Mouse (Mus musculus) adrenal gland, postnatal 14 days (tissue): ENCODE measurements around the gene Gm49392. TPM values are rescaled to one million over a fixed set of nuclear protein-coding genes. Genes with fewer than 3 reads are reported as not detected.
A peak's percentile ranks its signal among the peaks of the same experiment; 100 is the strongest.
"Not testable (repeated sequence)": the region's sequence is repeated elsewhere in the genome, so short reads cannot be mapped to it uniquely, and the experiment has no call there.

ENCODE experiments used
- DNase-seq: peaks from one replicate; pipeline ENCODE4 v3.0.0; 2021; ENCODE audit warnings: mixed read lengths
- long read RNA-seq, 2 experiments: library from polyadenylated mRNA; stranded (forward); transcript quantifications; one replicate each; pipeline ENCODE4 v2.0.0; 2021
- total RNA-seq: library from RNA; stranded (reverse); gene quantifications from 2 replicates; pipeline ENCODE4 v1.2.3, GENCODE M21; 2021

Gene Gm49392
- 2.3 and 2.5 TPM in 2 replicates for total RNA-seq
- long read RNA-seq, experiment 1, partial matches to known transcripts = 2 of 2 reads
- long read RNA-seq, experiment 1, other reads (novel, unspliced or antisense) = 0 of 2 reads
- long read RNA-seq, experiment 2, partial matches to known transcripts = 1 of 1 reads
- long read RNA-seq, experiment 2, other reads (novel, unspliced or antisense) = 0 of 1 reads

DNA sequence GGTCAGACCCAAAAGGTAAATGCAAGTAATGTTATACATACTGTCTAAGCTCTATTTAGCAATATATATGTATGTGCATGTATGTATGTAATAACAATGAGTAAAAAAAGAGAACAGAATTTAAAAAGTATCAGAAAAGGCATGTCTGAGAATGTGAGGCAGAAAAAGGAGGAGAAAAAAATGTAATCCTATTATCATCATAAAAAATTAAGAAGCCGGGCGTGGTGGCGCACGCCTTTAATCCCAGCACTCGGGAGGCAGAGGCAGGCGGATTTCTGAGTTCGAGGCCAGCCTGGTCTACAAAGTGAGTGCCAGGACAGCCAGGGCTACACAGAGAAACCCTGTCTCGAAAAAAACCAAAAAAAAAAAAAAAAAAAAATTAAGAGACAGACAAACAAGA, at the start of gene Gm49392:
Gene Gm49392 (minus strand): TSS at position 101 of the 400 bp plus-strand sequence.
- DNase-seq = not testable (repeated sequence)

DNA sequence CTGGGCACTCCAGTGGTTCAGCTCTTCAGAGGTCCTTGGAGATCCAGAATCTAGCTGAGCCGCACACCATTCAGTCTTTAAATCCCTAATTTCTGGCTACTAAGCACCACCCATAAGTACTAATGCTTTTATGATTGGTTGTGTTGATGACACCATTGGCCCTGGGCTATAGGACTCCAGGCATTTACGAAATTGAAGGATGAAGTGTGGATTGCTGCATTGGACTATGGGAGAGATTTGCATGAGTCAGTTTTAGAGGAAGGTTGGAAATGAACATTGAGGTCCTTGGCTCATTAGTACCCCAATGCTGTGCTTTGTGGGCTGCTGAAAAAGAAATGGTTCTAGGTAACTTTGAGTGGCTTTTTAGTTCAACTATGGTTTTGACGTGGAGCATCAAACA, 45.2 kb upstream of the Gm49392 start, which contains the start of gene Tpbpa:
Gene Tpbpa (minus strand): TSS at position 101 of the 400 bp plus-strand sequence.
- not testable (repeated sequence) for DNase-seq

DNA sequence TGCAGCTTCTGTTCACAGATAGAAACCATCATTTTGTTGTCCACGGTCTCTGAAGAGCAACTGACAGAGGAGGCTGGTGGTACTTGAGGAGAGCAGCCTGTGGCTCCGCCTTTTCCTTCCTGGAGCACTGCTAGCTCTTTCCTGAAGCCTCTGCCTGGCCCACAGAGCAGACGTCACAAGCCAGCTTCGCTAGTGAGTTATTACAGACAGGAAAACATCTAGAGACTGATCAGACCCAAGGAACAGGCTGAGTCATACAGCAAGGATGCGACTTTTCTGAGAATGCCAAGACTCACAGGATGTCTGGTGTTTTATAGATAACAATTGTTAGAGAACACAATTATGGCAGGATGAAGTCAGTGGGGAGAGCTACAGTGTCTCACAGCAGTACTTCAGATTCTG, 39.8 kb upstream of the Gm49392 start, which contains the start of the genes Gm49391 and Ctla2a:
Gene Gm49391 (minus strand): TSS at position 72 of the 402 bp plus-strand sequence.
Gene Ctla2a (minus strand): TSS at position 126 of the 402 bp plus-strand sequence.
- peak; percentile 42 for DNase-seq

DNA sequence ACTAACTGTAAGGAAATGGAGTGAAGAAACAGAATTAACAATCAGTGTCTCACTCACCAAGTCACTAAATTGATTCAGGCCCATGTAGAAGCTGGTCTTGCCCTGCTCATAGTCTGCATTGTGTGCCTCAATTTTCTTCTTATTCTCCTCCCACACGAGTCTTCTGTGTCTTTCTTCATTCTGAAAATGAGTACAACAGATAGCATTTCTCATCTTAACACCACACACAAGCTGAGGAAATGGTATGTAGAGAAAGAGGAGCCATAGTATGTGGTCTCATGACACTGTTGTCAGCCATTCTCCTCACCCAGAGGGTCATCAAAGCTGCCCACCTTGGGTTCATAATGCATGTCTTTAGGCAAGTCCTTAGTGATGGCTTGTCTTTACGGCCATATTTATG, 38.8 kb upstream of the Gm49392 start, which contains the start of gene Gm49393:
Gene Gm49393 (minus strand): TSS at position 101 of the 400 bp plus-strand sequence.
- not testable (repeated sequence) for DNase-seq

DNA sequence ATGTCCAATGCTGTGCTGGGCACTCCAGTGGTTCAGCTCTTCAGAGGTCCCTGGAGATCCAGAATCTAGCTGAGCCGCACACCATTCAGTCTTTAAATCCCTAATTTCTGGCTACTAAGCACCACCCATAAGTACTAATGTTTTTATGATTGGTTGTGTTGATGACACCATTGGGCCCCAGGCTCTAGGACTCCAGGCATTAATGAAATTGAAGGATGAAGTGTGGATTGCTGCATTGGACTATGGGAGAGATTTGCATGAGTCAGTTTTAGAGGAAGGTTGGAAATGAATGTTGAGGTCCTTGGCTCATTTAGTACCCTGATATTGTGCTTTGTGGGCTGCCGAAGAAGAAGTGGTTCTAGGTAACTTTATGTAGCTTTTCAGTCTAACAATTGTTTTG, 8.1 kb upstream of the Gm49392 start, which contains the start of gene Tpbpb:
Gene Tpbpb (minus strand): TSS at position 101 of the 400 bp plus-strand sequence.
- DNase-seq = not testable (repeated sequence)

DNA sequence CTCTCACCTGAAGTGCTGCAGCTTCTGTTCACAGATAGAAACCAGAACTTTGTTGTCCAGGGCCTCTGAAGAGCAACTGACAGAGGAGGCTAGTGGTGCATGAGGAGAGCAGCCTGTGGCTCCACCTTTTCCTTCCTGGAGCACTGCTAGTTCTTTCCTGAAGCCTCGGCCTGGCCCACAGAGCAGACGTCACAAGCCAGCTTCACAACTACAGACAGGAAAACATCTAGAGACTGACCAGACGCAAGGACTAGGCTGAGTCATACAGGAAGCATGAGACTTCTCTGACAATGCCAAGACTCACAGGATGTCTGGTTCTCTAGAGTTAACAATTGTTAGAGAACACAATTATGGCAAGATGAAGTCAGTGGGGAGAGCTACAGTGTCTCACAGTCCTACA, 634 bp upstream of the Gm49392 start, which contains the start of gene Ctla2b:
Gene Ctla2b (minus strand): TSS at position 120 of the 400 bp plus-strand sequence.
- DNase-seq = peak; percentile 49

DNA sequence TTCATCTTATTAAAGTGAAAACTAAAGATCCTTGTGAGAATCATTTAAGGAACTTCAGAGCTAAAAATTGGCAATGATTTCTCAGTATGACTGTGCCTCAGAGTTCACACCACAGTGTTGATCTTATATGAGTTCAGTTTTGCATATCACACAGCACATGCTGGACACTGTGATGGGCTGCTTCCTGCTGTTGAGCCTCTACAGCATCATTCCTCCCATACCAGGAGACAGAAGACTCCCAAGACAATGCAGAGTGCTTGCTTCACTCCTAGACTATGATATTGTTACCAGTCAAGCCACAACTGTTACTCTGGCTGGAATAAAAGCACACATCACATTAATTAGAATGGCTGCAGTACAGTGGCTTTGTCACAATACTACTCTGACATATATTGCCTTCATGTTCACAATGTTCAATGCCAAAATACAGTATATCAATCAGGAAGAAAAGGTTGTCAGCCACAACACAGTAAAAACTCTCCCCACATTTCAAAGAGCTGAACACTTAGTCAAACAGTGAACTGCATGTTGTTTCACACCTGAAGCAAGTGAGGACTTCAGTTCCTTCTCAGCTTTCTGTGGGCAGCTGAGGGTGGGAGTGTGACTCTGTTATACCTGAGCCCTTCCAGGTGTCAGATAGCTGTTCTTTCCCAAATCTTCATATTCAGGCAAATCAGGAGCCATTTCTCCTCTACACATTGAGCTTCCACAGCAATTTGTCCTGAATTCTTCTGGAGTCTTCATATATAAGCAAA, 1.1 kb downstream of the Gm49392 start:
- DNase-seq = no peak

DNA sequence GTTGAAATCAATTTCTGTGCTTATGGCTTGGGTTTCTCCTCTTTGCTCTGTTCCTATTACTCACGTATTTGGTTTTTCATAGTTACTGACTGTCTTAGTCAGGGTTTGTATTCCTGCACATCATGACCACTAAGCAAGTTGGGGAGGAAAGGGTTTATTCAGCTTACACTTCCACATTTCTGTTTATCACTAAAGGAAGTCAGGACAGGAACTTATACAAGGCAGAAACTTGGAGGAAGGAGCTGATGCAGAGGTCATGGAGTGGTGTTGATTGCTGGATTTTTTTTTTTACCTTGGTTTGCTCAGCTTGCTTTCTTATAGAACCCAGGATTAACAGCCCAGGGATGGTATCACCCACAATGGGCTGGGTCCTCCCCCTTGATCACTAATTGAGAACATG, 4.4 kb downstream of the Gm49392 start:
- no peak for DNase-seq

DNA sequence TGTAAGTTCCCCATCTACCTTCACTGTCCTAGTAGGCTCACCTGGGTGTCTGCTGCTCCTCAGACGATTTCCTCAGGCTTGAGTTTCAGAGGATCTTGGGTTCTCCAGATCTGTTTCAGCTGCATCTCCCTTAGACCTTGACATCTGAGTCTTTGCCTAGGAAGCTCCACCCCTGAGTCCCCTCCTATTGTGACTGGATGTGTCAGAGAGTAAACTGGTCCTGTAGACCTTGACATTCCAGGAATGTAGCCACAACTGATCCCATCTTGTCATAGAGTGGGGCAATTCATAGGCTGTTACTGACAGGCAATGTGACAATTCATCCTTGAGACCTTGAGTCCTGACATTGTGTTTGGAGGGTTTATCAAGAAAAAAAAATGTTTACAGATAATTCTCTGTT, 32.4 kb downstream of the Gm49392 start, which contains the start of gene 4930486L24Rik:
Gene 4930486L24Rik (minus strand): TSS at position 195 of the 400 bp plus-strand sequence.
- DNase-seq = peak; percentile 55

DNA sequence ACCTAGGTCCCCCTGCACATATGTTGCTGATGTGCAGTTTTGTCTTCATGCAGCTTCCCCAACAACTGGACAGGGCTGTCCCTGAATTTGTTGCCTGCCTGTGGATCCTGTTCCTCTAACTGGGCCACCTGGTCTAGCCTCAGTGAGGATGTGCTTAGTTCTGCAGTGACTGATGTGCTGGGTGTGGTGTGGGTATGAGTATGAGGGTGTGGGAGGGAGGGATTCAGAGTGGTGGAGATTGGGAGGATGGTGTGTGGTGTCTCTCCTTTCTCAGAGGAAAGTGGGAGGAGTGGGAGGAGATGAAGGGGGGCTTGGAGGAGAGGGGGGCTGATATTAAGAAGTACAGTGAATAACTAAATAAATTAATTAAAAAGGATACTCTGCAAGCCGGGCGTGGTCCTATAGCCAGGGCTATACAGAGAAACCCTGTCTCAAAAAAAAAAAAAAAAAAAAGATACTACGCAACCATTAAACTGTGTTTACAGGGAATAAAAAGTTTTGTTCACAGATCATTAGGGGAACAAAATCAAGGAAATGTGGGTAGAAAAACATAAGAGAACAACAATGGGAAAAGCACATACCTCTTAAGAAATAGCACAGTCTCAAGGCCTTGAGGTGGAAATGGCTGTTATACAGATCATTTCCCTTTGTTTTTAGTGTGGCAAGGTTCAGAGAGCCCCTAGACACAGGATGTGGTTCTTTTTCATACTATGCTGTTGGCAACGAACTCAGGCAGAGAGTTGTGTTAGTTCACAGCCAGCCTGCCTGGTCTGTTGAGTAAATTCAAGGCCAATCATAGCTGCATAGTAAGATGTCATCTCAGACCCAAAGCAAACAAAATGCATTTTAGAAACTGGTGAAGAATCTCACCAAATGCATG, 48.2 kb downstream of the Gm49392 start:
- no peak for DNase-seq

DNA sequence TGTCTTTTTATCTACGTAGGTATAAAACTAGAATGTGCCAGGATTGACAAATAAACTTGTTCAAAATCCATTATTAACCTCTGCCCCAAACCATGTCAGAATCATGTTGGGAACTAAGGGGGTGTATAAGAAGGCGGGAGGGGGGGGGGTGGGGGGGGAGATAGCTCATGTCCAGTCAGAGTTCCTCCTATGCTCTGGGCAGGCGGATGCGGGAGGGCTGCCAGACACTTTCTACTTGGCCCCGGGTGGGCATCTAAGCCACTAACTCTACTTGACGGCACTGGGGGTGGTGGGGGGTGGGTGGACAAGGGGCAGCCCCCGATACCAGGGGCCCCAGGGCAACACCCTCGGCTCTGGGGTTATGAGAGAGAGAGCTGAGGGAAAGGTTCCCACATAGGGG, 53.5 kb downstream of the Gm49392 start:
- no peak for DNase-seq

DNA sequence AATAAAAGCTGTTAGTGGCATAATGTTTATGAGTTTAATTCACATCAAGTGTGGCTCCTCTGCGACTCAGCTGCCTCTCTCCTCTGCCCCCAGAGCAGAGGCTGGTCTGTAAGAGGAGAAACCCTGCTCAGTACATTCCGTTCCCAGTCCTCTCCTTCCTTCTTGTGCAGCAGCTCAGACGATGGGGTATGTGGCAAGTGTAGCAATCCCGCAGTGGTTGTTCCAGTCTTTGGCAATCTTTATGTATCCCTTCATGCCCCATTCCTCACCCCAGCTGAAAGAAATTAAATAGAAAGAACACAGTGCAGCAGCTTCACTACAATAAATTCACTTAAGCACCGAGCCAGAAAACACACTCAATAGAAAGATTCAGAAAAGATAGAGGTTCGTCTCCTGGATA, 54.0 kb downstream of the Gm49392 start:
- DNase-seq = no peak

DNA sequence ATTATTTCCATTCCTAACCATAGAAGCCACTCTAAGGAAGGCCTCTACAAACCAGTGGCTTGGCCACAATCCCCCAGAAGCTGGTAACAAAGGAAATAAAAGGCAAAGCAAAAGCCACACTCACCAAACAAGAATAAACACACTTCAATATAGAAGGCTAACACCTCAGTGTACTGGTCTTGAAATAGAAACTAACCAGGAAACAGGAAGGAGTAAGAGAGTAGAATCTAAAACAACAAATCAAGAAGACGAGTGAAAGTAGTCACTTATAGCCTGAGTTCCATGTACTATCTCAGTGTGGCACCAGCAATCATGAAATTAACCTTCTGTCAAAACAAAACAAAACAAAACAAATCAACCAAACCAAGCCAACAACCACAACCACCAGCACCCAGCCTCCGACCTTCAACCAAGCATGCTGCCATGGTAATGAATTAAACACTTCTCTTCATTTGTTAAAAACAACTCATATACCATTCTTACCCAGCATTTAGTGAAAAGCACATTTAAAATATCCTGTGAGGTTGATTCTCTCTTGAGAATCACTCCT, 57.3 kb downstream of the Gm49392 start:
- DNase-seq = no peak

DNA sequence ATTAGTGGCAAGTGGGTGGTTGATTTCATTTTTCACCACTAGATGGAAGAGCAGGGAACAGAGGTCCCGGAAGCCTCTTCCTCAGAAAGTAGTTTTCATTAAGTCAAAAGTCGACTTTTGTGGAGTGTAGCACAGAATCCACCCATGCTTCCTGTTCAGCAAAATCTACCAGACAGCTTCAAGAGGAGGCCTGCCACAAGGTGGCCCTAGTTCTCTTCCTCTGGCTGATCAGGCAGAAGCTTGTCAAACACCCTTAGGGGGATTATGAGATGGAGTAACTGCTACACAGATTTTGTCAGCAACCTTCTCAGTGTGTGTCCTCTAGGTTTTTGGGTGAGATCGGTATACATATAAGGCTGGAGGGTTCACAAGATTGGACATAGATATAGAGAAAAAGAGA, 70.6 kb downstream of the Gm49392 start:
- peak; percentile 41 for DNase-seq

DNA sequence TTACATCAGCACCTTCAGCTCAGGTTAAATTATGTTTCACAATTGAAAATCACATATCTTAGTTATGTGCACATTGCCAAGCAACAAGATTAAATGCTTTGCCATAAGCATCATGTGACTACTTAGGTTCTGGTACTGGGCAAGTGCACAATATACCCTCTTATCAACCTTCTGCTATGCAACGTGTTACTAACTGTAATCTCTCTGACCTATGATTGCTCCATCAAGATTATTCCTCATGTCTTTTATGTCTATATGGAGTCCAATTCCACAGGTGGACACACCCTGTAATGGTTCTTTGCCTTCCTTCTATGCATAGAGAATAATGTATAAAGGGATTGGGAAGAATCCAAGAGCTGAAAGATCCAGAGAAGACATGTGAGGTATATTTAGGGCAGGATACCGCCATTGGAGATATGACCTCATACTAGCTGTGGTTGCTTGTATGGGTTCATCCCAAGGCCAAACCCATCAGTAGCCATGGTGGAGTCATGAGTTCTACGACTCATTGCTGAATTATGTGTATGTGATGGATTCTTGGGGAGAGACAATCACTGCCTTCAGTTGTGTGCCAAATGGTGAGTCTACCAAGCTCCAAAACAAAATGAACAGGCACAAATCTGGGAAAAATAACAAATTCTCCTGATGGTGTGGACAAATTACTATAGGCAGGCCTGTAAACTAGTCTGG, 76.1 kb downstream of the Gm49392 start:
- DNase-seq = no peak

DNA sequence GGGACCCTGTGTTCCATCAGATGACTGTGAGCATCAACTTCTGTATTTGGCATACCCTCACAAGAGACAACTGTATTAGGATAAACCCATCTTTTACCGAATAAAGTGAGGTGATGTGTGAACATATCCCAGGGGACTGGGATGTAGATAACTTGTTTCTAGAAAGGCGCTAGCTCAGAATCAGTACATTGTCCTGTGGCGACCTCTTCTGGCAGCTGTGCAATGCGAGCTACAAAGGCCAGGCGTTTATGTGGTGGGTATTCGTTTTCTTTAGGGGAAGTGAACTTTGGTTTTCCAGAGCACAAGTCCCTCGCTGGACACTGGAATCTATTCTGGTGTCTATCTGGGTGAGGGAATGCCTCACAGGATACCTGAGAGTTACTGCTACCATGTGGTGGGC, 77.2 kb downstream of the Gm49392 start:
- peak; percentile 68 for DNase-seq

DNA sequence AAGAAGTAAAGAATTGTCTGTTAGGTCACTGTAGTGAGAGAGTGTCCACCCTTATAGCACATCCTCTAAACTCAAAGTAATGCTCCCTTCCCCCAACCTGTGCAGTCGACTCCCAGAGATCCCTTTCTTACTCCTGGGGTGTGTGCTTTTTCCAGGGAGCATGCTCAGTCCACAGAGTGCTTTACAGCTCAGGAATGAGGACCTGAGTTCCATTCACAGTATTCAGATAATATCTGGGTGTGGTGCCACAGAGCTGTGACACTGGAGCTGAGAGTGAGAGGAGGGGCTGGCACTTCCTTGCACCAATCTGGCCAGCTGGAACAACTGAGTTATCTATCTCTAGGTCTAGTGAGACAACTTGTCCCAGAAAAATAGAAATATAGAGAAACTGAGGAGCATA, 83.0 kb downstream of the Gm49392 start:
- no peak for DNase-seq

DNA sequence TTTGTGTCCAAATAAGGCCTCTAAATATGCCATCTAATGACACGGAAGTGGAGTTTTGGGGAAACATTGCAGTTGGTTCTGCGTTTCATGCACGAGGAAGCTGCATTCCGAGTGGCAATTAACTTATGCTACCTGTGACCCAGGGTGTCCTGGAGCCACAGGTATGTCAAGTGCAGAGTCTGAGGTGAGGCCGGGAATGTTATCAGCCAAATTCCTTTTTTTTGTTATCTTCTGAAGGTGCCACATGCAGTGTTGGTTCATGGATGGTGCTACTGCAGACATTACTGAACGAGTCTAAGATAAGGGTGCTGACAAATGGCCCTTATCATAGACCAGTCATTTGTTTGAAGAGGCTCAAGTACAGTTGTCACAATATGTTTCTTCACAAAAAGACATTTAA, 83.9 kb downstream of the Gm49392 start:
- no peak for DNase-seq

DNA sequence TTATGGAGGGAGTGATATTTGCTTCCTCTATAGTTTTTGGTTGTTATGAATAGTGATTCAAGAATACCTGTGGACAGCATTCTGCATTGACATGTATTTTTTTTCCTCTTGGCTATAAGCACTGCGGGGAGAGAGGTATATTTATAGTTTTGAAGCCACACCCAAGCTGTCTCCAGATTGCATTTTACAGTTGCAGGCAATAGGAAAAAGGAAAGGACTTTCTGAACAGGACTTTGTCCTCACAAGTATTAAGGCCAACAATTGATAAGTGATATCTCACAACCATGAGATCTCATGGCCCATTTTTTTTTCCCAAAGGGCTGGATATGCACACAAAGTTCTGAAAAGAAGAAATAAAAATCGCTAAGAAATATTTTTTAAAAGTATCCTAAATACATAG, 87.0 kb downstream of the Gm49392 start:
- no peak for DNase-seq

DNA sequence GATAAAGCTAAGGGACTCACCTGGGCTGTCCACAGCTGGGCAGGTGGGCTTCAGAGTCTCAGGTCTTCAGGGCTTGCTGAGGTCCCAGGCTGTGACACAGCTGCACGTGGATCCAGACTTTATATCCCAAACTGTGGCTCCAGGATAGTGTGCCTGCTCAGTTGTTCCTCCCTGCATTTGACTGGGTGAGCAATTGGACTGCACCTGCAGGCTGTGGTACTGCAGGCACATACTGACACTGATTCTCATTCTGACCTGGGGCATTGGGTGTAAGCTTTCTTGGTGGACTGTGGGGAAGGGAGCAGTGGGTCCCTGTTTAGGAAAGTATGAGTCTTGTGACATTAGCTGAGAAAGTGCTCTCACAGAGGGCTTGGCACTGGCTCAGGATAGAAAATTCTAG, 93.9 kb downstream of the Gm49392 start, which contains the start of gene Ctsll3:
Gene Ctsll3 (minus strand): TSS at position 101 of the 400 bp plus-strand sequence.
- no peak for DNase-seq
